Mouse (Mus musculus) CH12.LX (cell line): ENCODE results near the gene Tmem50b.

ENCODE experiments used
- CTCF ChIP-seq, 2 experiments: IDR thresholded peaks in 1 of 2; conservative IDR thresholded peaks in 1 of 2; 2 replicates each; pipeline ENCODE4 v1.5.1; 2011 to 2012; ENCODE audit warnings: low read depth in 2 of 2, low read length in 2 of 2, improper control_type of control experiment in 1 of 2, inconsistent platforms in 1 of 2, mild to moderate bottlenecking in 1 of 2, moderate library complexity in 1 of 2
- E2F4 ChIP-seq: IDR thresholded peaks from 2 replicates; pipeline ENCODE4 v1.6.1; 2011; ENCODE audit warnings: low read depth, low read length, improper control_type of control experiment; ENCODE audit not compliant: insufficient replicate concordance
- ETS1 ChIP-seq: conservative IDR thresholded peaks from 2 replicates; pipeline ENCODE4 v1.6.1; 2012; ENCODE audit warnings: low read depth, mild to moderate bottlenecking, inconsistent platforms, low read length, improper control_type of control experiment, moderate library complexity
- GABPA ChIP-seq: IDR thresholded peaks from 2 replicates; pipeline ENCODE4 v1.6.1; 2012; ENCODE audit warnings: low read depth, low read length, improper control_type of control experiment, inconsistent platforms; ENCODE audit not compliant: insufficient replicate concordance
- KAT2A ChIP-seq: IDR thresholded peaks from 2 replicates; pipeline ENCODE4 v1.6.1; 2012; ENCODE audit warnings: low read length, improper control_type of control experiment, inconsistent platforms; ENCODE audit not compliant: insufficient replicate concordance
- MYC ChIP-seq: IDR thresholded peaks from 2 replicates; pipeline ENCODE4 v1.6.1; 2011; ENCODE audit warnings: low read depth, mild to moderate bottlenecking, improper control_type of control experiment, low read length
- NELFE ChIP-seq: IDR thresholded peaks from 2 replicates; pipeline ENCODE4 v1.6.1; 2011; ENCODE audit warnings: low read depth, low read length, improper control_type of control experiment
- POLR2A ChIP-seq: IDR thresholded peaks from 2 replicates; pipeline ENCODE4 v1.6.1; 2011; ENCODE audit warnings: low read depth, mild to moderate bottlenecking, improper control_type of control experiment, low read length
- UBTF ChIP-seq: IDR thresholded peaks from 2 replicates; pipeline ENCODE4 v1.6.1; 2012; ENCODE audit warnings: low read depth, mild to moderate bottlenecking, inconsistent platforms, low read length, improper control_type of control experiment, moderate library complexity
- ZMIZ1 ChIP-seq: IDR thresholded peaks from 2 replicates; pipeline ENCODE4 v1.6.1; 2012; ENCODE audit warnings: low read depth, mild to moderate bottlenecking, inconsistent platforms, low read length, improper control_type of control experiment
- ZNF384 ChIP-seq: IDR thresholded peaks from 2 replicates; pipeline ENCODE4 v1.6.1; 2012; ENCODE audit warnings: low read depth, low read length, improper control_type of control experiment, inconsistent platforms

DNA sequence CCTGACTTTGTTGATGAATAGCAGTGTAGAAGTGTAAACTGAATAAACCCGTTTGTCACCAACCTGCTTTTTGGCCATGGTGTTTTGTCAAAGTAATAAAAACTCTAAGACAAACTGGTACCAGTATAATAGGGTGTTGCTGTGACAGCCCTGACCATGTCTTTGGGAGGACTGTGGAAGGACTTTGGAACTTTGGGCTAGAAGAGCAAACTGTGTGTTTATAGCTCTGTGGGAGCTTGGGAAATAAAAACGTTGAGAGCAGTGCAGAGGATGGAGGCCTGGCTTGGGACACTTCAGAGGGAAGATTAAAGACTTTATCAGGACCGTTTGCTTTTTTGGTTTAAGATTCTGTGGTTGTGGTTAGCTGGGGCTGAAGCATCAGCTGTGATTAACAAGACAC lies 26.5 kb downstream of the Tmem50b start:
- TF ChIP-seq CTCF (conservative IDR thresholded peaks at IDR 0.05 in 1 of 2, IDR thresholded peaks at IDR 0.05 in 1 of 2; ENCODE audit: low read depth in 2 of 2, low read length in 2 of 2) = no peak
- TF ChIP-seq KAT2A = no peak
- TF ChIP-seq UBTF = no peak
- no peak for TF ChIP-seq POLR2A
- TF ChIP-seq NELFE = no peak
- TF ChIP-seq GABPA = no peak
- no peak for TF ChIP-seq ZMIZ1
- no peak for TF ChIP-seq ETS1
- TF ChIP-seq MYC = no peak
- TF ChIP-seq E2F4 = no peak
- no peak for TF ChIP-seq ZNF384
